Mouse (Mus musculus): Measurements from ENCODE around the gene Lmx1a.

Gene Lmx1a

GRCm38 (mm10) chr1:167689232-167689261 lies at the start of gene Lmx1a:
Lmx1a (plus strand) TSS chr1:167689237.
- ATAC-seq (ENCODE audit: low TSS enrichment), result no peak

- peak; percentile 98 for ATAC-seq (ENCODE audit: low TSS enrichment)
Observed at GRCm38 (mm10) chr1:167644866-167645537, 44.0 kb upstream of the Lmx1a start.

GRCm38 (mm10) chr1:167648670-167649069 lies 40.4 kb upstream of the Lmx1a start:
- no peak for ATAC-seq (ENCODE audit: low TSS enrichment)

GRCm38 (mm10) chr1:167649122-167649633 lies 39.9 kb upstream of the Lmx1a start:
- no peak for ATAC-seq (ENCODE audit: low TSS enrichment)

DNA sequence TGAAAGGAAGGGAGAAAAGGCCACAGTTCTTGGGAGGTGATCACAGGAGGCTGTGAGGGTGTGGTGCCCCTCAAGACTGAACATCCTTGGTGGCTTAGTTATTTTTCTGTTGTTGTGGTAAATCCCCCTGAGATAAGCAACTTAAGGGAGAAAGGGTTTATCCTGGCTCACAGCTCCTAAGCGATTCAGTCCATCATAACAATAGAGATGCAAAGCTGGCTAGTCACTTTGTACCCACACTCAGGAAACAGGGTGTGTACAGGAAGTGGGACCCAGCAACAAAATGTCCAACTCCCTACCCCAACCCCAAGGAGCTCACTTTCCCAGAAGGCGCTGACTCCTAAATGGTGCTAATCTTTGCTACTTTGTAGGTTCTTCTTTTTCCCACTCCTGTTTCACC lies 36.7 kb upstream of the Lmx1a start:
- ATAC-seq (ENCODE audit: low TSS enrichment), result no peak

DNA sequence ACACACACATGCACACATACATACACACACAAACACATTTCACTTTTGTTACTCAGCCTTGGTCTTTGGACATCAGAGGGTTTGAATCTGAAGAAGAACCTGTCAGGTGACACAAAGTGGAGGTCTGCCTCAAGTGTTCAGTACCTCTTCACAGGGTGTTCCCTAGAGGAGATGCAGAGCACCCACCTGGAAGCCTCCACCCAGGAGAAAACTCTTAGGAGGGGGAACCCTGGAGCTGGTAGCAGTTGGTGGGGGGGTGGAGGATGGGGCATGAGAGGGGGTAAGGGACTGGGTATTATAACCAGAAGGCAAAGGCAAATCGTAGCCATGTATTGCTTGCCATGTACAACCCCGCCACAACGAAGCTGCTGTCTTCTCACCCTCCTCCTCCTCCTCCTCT lies 30.0 kb upstream of the Lmx1a start:
- ATAC-seq (ENCODE audit: low TSS enrichment), result no peak

- peak; percentile 59; the same call in 1 of the 2 replicates for ATAC-seq (ENCODE audit: low TSS enrichment)
Observed at GRCm38 (mm10) chr1:167660521-167661101, 28.4 kb upstream of the Lmx1a start.

DNA sequence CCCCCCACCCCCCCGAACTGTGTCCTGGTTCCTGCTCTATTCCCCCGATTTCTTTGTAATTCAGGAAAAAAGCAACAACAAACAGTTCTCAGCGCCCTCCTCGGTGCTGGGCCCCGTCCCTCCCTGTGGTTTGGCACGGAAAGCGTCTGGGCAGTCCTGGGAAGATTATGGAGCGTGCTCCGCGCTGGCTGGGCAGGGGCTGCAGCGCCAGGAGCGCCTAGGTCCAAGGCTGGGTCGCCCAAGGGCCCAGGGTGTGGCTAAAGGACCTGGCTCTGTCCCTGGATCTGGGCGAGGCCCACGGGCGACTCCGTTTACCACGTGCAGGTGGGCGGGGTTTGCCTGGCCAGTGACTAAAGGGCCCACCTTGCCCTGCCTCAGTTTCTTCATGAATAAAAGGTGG lies 27.9 kb upstream of the Lmx1a start:
- 0 out of 2 replicates have a peak, but pooled peaks have one; percentile 9 for ATAC-seq (ENCODE audit: low TSS enrichment)

- ATAC-seq (ENCODE audit: low TSS enrichment), result no peak
Observed at GRCm38 (mm10) chr1:167663136-167663535, 25.9 kb upstream of the Lmx1a start.

GRCm38 (mm10) chr1:167669796-167670195 lies 19.2 kb upstream of the Lmx1a start:
- ATAC-seq (ENCODE audit: low TSS enrichment), result peak; percentile 82

DNA sequence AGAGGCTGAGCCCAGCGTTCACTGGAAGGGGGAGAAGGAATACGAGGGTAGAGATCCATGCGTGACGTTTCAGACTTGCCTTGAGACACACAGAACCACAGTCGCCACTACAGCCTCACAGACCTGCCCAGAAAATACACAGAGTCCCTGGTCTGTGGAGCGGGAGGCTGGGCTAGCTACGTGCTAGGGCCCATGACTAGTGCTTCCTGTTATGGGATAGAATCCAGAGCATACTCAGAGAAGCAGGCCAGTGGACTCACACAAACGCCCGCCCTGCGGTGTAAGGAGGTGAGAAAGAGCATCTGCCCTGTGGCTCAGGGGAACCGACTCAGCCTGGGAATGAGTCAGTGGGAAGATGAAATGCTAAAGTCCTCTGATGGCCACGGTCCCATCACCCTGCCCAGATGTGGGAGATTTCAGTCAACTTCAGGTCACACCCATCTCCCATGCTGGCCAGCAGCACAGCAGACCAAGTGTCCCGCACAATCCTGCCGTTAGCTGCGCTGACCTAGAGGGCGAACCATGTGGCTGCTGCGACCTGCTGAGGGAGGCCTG lies 16.5 kb upstream of the Lmx1a start:
- no peak for ATAC-seq (ENCODE audit: low TSS enrichment)

DNA sequence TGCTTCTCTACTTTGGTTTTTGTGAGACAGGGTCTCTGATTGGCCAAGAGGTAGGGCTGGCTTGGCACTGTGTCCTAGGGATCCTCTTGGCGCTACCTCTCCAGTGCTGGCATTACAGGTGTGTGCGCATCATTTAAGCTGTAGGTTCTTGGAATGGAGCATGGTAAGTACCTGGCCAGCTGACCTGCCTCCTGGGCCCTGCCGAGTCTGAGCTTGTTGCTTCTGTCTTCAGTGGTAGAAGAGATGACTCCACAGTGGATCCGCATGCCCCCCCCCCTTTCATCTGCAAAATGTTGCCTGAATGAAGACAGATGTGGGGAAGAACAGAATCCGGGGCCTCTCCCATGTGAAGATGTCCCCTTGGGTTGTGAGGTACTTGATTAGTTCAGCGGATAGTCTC lies 10.0 kb upstream of the Lmx1a start:
- ATAC-seq (ENCODE audit: low TSS enrichment), result no peak

- ATAC-seq (ENCODE audit: low TSS enrichment), result no peak
Observed at GRCm38 (mm10) chr1:167688001-167688346, 1.1 kb upstream of the Lmx1a start.

GRCm38 (mm10) chr1:167688347-167689231 lies 448 bp upstream of the Lmx1a start:
- no peak for ATAC-seq (ENCODE audit: low TSS enrichment)

- no peak for ATAC-seq (ENCODE audit: low TSS enrichment)
Observed at GRCm38 (mm10) chr1:167689262-167690137, 463 bp downstream of the Lmx1a start.

- ATAC-seq (ENCODE audit: low TSS enrichment), result no peak
Observed at GRCm38 (mm10) chr1:167690138-167690710, 1.2 kb downstream of the Lmx1a start.

GRCm38 (mm10) chr1:167690716-167691550 lies 1.9 kb downstream of the Lmx1a start:
- no peak for ATAC-seq (ENCODE audit: low TSS enrichment)

GRCm38 (mm10) chr1:167691911-167692682 lies 3.1 kb downstream of the Lmx1a start:
- ATAC-seq (ENCODE audit: low TSS enrichment), result no peak

GRCm38 (mm10) chr1:167692683-167693045 lies 3.6 kb downstream of the Lmx1a start:
- no peak for ATAC-seq (ENCODE audit: low TSS enrichment)
